Mouse (Mus musculus): ENCODE measurements around the gene Slamf9.

The Slamf9 gene

DNA sequence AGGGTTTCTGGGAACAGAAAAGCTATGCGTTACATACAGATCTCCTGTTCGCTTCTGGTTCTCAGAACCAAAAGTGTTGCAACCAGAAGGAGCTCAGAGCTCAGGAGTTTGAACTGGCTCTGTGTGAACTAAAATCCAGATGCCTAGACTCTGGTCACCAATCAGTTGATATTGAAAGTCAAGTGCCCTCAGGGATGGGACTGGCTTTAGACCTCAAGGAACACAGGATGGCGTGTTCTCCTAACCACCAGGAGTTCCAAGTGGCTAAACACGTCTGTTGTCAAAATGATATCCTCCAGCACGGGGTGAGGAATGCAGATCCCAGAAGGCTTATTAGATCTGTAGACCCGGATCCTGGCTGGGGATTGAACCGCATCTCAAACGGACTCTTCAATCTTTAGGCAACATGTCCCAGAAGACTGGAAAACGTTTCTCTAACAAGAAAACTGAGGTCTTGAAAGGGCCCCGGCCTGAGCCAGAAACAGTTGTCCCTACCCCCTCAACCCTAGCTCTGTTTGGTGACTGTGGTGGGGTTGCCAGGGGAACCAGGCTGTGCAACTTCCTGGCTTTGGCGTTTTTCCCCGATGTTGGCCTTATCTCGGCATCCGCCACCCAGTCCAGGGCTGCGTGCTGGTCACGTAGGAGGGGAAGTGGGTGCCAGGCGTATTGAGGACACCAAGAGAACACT, 38.5 kb downstream of the Slamf9 start:
- no peak for DNase-seq (ENCODE audit: extremely low spot score, low spot score)

DNA sequence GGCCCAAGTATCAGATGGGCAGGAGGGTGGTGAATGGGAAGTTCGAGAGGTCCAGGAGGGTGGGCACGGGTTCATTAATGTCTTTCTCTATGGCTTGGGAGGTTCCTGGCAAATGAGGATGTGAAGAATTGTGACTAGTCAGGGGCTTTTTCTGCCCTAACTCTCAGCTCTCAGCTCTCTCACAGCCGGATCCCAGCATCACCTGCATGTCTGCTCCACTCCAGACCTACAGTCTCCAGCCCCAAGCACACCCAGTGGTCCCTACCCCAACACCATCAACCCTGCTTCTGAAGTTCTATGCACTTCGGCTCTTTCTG, 39.0 kb downstream of the Slamf9 start:
- DNase-seq (ENCODE audit: extremely low spot score, low spot score): no peak

DNA sequence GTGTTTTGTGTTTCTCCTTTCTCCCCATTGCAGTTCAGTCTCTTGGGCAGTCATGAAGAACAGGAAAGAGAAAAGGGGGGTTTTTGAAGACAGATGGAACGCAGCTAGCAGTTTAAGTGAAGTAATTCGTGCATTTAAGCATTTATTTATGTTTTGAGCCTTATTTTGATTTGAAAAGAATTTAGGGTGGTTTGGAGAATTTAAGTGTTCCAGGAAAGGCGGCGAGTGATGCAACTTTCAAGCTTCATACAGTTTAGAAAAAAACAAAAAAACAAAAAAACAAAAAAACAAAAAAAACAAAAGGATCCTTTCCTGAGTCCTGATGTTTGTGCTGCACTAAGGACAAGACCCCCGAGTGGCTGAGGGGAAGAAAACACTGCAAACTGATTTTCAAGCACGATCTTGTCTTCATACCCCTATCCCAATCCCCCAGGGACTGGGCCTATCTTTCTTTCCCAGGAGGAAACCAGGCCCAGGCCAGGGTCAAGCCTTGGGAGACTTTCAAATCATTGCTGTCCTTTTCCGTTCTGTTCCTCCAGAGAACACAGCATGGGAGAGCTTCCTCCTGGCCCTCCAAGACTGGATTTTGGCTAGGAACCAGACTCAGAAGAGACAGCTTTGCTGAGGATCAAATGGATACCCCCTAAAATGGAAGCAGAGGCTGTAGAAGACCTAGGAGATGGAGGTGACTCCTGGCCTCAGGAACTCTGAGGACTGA, 39.6 kb downstream of the Slamf9 start:
- DNase-seq (ENCODE audit: extremely low spot score, low spot score): no peak

DNA sequence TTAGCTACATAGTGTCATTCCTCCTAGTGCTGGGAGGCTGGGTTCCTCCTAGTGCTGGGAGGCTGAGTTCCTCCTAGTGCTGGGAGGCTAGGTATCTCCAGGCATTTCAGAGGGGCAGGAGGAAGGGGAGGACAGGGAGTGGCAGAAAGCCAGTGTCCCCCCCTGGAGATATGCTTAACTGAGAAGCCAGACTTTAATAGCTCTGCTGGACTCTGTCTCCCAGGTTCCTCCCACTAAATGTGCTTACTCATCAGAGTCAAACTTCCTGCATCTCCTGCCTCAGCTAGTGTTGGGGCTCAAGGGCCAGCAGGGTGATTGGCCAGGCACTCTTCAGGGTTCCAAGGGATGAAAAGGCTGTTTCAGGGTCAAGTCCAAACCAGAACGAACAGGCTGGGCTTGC, 40.2 kb downstream of the Slamf9 start:
- no peak for DNase-seq (ENCODE audit: extremely low spot score, low spot score)

DNA sequence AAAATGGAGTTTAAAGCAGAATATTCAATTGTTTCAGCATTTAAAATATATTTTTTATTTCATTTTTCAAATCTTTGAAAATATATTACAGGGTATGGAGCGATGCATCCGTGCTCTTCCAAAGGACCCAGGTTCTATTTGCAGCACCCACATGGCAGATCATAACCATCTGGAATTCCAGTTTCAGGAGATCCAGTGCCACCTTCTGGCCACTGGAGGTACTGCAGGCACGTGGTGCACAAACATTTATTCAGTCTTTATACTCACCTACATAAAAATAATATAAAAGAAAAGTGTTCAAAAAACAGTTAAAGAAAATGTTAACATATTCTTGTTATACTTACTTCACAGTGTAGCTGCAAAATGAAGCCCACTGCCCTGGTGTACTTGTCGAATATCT, 42.9 kb downstream of the Slamf9 start:
- no peak for DNase-seq (ENCODE audit: extremely low spot score, low spot score)

DNA sequence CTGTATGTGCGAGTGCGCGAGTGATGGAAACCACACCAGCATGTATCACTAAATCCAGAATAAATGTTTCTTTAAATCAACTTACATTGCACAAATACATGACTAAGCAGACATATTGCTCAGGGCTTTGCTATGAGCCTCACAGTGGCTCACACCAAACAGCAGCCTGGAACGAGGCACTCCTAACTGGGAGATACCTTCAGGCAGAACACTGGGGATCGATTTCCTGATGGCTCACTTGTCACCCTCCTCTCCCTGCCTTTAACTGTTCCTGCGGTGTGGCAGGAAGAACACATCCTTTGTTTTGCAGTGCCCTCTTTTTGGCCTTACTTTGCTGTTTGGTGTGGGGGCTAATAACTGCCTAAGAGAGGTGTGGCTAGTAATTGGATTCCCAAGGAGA, 44.5 kb downstream of the Slamf9 start:
- no peak for DNase-seq (ENCODE audit: extremely low spot score, low spot score)

DNA sequence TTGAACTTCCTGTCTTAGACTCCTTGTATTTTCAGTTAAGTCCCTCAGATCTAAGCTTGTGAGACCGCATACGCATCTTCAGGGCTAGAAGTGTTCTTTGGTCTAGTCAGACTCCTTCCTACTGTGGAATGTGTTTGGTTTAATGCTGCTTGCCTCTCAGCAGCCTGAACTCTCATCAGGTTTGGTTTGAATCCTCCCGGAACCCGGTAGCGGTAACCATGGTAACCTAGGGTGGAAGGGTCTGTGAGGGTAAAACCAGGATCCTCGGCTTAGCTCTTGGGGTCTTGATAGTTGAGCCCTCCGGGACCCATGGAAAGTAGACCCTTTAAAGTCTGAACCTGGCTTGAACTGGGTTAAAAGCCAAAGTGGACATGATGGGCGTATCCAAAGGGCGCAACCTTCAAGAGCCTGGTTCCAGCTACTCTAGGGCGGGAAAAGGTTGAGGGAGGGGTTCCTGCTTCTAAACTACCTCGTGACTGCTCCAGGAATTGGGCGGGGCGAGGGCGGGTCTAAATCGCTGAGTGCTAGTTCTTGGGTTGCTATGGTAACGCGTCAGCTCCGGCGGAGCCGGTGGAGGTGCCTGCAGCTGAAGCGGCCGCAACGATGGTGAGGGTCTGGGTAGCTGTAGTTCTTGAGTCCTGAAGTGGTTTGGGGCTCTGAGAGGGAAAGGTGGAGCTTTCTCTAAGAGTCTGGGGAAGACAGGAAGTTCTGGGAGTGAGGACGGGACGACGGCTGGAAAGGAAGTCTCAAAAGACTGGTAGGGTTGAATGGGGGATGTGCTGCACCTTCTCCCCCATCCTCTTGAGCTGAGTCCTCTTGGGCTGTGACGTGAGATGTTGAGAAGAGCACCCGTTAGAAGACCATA, 45.6 kb downstream of the Slamf9 start, which contains the start of gene Cfap45:
Gene Cfap45, plus strand, starts transcription at position 226 of the 865 bp plus-strand sequence.
- DNase-seq (ENCODE audit: extremely low spot score, low spot score): peak; percentile 93

DNA sequence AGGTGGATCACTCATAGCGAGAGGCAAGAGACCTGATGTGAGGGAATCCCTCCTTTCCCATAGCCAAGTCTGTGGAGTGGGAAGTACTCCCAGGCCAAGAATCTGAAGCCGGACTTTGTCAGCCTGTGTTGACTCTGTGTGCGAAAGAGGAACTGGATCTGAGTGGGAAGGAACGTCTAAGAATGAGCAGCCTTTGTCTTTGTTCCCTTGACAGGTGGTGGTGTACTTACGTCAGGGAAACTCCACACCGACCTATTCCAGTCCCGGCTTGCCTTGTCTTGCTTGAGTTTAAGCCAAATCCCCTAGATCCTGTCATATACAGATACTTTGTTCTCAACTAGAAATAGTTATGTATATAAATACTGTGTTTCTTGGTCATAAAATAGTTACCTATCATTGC, 47.4 kb downstream of the Slamf9 start:
- no peak for DNase-seq (ENCODE audit: extremely low spot score, low spot score)

DNA sequence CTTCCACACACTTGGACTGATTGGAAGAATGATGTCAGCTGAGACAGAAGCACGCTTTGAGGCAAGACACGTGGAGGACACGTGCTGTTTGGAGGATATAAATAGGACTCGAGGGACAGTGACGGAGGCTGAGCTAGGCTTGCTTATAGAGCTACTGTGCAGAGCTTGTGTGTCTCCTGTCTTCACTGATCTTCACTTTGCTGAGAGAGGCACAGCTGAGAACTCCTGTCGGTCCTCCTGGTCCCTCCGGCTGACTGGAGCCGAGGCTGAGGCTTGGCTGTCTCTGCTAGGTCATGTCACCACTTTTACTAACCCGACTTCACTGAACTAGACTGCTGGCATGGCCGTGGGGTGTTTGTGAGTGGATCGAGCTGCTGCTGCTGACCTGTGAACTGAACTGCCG, 48.5 kb downstream of the Slamf9 start:
- no peak for DNase-seq (ENCODE audit: extremely low spot score, low spot score)

DNA sequence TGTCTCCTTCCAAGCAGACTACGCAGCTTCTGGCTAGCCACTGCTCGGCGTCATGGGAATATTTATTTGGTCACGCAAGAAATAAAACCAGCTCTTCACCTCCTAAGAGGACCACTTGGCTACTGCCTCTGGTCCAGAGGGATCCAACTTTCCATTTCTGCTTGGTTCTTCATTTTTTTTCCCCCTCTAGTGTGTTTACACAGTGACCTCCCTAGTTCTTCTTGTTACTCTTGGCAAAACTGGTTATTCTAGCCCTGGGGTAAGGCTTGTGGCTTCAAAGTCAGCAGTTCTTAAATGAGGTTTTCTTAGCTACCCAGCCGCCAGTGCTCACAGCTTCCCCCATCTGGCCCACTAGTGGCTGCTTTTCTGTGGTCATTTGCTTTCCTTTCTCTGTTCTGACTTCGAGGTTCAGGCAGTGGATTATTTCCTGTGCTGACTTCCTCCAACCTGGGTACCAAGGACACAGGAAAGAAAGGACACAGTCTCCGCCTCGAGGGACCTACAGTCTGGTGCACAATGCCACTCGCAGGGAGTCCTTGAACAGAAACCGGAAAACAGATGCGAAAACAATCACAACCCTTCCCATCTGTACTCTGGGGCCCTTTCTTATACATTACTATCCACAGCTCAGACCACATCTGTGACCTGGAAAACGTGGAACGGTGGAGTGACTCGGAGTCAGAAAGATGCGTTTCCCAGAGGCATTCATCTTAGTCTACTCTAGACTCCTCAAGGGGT, 50.0 kb downstream of the Slamf9 start:
- peak; percentile 49 for DNase-seq (ENCODE audit: extremely low spot score, low spot score)

DNA sequence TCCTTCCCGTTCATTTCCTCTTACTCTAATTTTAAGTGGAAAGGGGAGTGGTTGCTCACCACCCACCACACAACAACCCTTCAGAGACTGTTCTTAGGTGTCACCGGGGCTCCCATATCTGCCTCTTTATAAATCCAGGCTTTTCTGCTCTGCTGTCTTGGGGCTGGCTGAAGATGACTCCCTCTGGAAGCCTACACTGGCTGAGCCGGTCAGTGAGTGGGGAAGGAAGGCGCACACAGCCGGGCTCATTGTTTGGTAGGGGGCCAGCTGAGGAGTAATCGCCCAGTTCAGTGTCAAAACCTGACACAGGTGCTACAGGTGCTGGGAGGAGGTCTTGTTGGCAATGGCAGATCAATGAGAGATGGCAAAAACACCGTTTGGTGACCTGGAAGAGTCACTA, 50.8 kb downstream of the Slamf9 start:
- DNase-seq (ENCODE audit: extremely low spot score, low spot score): no peak

DNA sequence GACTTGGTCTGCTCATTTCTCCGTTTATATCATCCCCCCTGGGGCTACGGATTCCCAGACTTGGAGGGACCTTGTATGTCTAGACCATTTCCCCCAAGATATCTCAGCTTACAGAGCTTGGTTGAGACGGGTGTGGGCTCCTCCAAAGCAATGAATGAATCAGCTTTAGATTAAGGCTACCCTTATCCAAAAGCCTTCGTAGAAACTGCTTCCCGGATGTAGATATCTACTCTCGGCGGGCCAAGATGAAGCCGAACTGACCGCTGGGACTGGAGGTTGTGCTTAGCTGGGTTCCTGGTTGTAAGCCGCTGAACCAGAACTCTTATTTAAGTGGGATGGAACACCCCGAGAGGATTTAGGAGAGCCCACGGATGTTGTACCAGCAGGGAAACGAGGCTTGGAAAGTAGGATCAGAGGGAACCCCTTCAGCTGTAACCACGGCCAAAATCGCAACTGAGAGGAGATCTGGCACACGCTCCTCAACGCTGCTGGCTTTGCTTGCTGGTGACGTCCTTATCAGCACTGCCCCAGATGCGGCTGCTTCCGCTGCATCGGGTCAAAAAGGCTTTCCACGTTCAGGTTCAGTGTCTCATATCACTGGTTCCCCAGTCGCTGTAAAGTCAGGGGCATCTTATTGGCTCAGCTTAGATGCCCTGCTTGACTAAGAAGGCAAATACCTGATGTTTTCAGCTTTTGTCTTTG, 51.4 kb downstream of the Slamf9 start:
- no peak for DNase-seq (ENCODE audit: extremely low spot score, low spot score)

DNA sequence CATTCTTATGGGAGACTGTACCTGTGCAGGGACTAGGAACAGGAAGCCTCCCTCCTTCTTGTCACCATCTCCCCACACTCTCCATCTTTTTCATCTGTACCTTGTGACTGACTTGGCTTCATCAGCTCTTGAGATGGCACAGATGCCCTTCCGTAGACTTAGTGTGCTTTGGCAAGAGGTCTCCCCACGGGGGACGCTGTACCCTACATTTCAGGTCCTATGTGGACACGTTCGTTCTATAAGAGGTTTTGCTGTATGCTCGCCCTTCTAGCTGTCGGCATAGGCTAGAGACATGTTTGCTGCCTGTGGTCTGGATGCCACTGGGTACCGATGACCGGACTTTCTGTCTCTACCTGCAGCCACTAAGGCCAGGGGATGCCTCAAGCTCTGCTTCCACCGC, 52.3 kb downstream of the Slamf9 start:
- DNase-seq (ENCODE audit: extremely low spot score, low spot score): no peak
